Mouse (Mus musculus) stomach, postnatal 0 days (tissue): ENCODE data around the gene Acer3. TPM values are rescaled to one million over a fixed set of nuclear protein-coding genes. Genes with fewer than 3 reads are reported as not detected.
A peak's percentile ranks its signal among the peaks of the same experiment; 100 is the strongest.

Experiments used
- ATAC-seq: fragments of 200-750 bp; cut with Nextera tagmentation; 2 replicates; pipeline ENCODE4 v1.8.0; 2017; ENCODE audit not compliant: low FRiP score, low TSS enrichment
- DNase-seq: peaks from one replicate; pipeline ENCODE4 v3.0.0-alpha.2; 2016; ENCODE audit warnings: low spot score
- H3K27ac ChIP-seq: fragments of 300-500 bp; sonication (generic); replicated peaks from 2 replicates; pipeline ENCODE4 v1.5.1; 2014; ENCODE audit warnings: mild to moderate bottlenecking, control low read depth
- H3K27me3 ChIP-seq: fragments of 300-500 bp; sonication (generic); 2 replicates; pipeline ENCODE4 v1.6.1; 2014; ENCODE audit warnings: low read length; ENCODE audit not compliant: control insufficient read depth, insufficient read depth
- H3K36me3 ChIP-seq: fragments of 300-500 bp; sonication (generic); 2 replicates; pipeline ENCODE4 v1.6.1; 2014; ENCODE audit warnings: low read length, mixed read lengths; ENCODE audit not compliant: control insufficient read depth, insufficient read depth
- H3K4me1 ChIP-seq: fragments of 300-500 bp; sonication (generic); replicated peaks from 2 replicates; pipeline ENCODE4 v1.6.1; 2014; ENCODE audit warnings: antibody characterized with exemption; ENCODE audit not compliant: control insufficient read depth, insufficient read depth
- H3K4me2 ChIP-seq: fragments of 300-500 bp; sonication (generic); replicated peaks from 2 replicates; pipeline ENCODE4 v1.6.1; 2014; ENCODE audit warnings: low read depth, mild to moderate bottlenecking, control low read depth, moderate library complexity
- H3K4me3 ChIP-seq: fragments of 300-500 bp; sonication (generic); 2 replicates; pipeline ENCODE4 v1.5.1; 2014; ENCODE audit warnings: low read depth, low read length, control low read depth
- H3K9ac ChIP-seq: fragments of 300-500 bp; sonication (generic); 2 replicates; pipeline ENCODE4 v1.6.1; 2014; ENCODE audit warnings: mild to moderate bottlenecking, low read length, control low read depth, mixed read lengths
- H3K9me3 ChIP-seq: fragments of 300-500 bp; sonication (generic); 2 replicates; pipeline ENCODE4 v1.6.1; 2016; ENCODE audit warnings: low read length; ENCODE audit not compliant: control insufficient read depth
- CTCF ChIP-seq: IDR thresholded peaks from 2 replicates; pipeline ENCODE4 v1.5.1; 2016; ENCODE audit warnings: antibody characterized with exemption, low read depth, mild to moderate bottlenecking, moderate library complexity
- EP300 ChIP-seq: optimal IDR thresholded peaks from 2 replicates; pipeline ENCODE3; 2016; ENCODE audit warnings: antibody characterized with exemption
- WGBS: fragments of 180-500 bp; shearing (Covaris S2); extraction: QIAGEN DNeasy Blood & Tissue Kit; methylation state at CpG from one replicate; pipeline ENCODE4 v1.1.7; 2014; 5-methylcytosine and 5-hydroxymethylcytosine counted together
- polyA plus RNA-seq: library from polyadenylated mRNA; unstranded; fragments of >200 nt; fragmentation: Nextera tagmentation; extraction: Ambion mirVana; gene quantifications from 2 replicates; pipeline ENCODE4 v1.2.1, GENCODE M21; 2015

The Acer3 gene
- polyA plus RNA-seq, 1 experiment from 2014 or later, result 37.7 TPM

DNA sequence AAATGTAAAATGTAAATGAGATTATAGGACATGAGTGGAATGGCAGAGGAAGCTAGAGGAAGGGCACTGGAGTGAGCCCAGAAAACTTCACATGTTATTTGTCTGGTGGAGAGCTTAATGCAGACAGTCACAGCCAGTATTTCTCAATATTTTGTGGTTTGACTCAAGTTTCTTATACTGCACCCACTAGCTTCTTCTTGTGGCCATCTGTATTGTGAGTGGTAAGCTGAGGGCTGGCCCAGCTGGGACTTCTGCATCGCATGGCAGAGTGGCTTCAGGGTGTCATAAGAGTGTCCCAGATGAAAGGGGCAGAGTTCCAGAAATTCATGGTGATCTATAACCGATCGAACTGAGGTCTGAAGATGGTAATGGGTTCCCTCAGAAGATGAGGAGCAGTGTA is 120.6 kb downstream of the Acer3 start:
- H3K4me1 ChIP-seq, result no peaks in the 10 kb centered on the region
- no peaks in the 10 kb centered on the region for H3K9me3 ChIP-seq
- 91% methylated on average over 3 of the region's 3 CpGs for WGBS
- no peak for ATAC-seq
- DNase-seq, result no peak
- no peak overlapping the region for H3K4me3 ChIP-seq
- TF ChIP-seq EP300 (no peak), CTCF (no peak)
- no peaks in the 10 kb centered on the region for H3K27me3 ChIP-seq
- no peak overlapping the region for H3K4me2 ChIP-seq
- no peak overlapping the region for H3K27ac ChIP-seq
- H3K9ac ChIP-seq, result no peak overlapping the region
- no peaks in the 10 kb centered on the region for H3K36me3 ChIP-seq

DNA sequence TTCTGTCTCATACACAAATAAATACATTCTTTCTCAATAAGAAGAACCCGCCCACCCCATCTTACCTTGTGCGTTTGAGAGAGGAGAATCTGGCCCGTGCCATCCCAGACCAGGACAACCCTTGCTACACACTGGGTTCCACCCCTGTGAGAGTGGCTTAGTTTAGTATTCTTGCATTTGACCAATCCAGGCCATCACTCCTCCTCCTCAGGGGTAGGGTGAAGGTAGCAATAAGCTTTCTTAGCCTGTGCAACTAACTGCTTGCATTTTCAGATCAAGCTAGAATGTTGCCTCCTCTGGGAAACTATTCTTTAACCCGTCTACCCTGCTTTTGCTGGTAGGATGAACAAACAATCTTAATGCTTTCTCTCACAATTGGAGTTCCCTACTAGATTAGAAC is 121.6 kb downstream of the Acer3 start, which contains the start of gene B3gnt6:
Gene B3gnt6 (minus strand): TSS at position 101 of the 400 bp plus-strand sequence.
- Histone ChIP-seq H3K4me2 (no peak within 1 kb of the TSS), H3K9me3 (no peaks in the 10 kb centered on the region), H3K27ac (no peak within 1 kb of the TSS), H3K9ac (no peak within 1 kb of the TSS), H3K36me3 (no peaks in the 10 kb centered on the region), H3K4me3 (no peak within 1 kb of the TSS), H3K4me1 (no peaks in the 10 kb centered on the region), H3K27me3 (0 out of 2 replicates have a peak, but pooled peaks cover 1% of the 10 kb centered on the region)
- DNase-seq (no peak), ATAC-seq (no peak)
- WGBS, result 83% methylated on average over 4 of the region's 4 CpGs
- no peak for TF ChIP-seq EP300
- TF ChIP-seq CTCF, result no peak

DNA sequence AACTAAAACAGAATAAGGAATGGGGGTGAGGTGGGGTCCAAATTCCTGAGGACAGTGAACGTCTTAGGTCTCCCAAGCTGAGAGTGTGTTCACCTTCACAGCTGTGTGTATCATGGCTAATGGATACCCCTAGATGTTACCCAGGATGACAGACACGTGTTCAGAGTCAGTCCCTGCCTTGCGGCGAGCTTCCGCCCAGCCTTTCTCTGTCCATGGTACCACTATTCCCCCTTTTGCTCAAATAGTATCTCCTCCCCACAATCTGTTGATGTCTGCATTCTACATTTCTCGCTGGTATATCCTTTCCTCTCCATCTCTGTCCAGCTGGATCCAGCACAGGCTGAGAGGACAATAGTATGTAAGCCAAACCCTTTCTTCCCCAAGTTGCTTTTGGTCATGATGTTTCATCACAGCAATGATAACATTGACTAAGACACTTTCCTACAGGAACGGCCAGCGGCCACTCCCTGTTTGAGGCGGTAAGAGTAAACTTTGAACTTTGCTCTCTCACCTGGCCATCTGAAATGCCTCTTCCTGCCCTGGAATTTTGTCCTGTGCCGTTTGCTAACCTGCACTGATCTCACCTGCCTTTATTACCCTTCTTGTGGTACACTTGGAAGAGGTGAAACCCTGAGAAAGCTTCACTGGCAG is 125.7 kb downstream of the Acer3 start:
- Histone ChIP-seq H3K9ac (no peak overlapping the region), H3K27ac (no peak overlapping the region), H3K4me1 (peaks cover 4% of the 10 kb centered on the region), H3K27me3 (peaks cover 22% of the 10 kb centered on the region; the same call in 1 of the 2 replicates), H3K36me3 (no peaks in the 10 kb centered on the region), H3K4me3 (no peak overlapping the region), H3K9me3 (no peaks in the 10 kb centered on the region), H3K4me2 (no peak overlapping the region)
- TF ChIP-seq EP300 (no peak), CTCF (no peak)
- ATAC-seq (no peak), DNase-seq (no peak)
- 30% methylated on average over 10 of the region's 10 CpGs for WGBS

DNA sequence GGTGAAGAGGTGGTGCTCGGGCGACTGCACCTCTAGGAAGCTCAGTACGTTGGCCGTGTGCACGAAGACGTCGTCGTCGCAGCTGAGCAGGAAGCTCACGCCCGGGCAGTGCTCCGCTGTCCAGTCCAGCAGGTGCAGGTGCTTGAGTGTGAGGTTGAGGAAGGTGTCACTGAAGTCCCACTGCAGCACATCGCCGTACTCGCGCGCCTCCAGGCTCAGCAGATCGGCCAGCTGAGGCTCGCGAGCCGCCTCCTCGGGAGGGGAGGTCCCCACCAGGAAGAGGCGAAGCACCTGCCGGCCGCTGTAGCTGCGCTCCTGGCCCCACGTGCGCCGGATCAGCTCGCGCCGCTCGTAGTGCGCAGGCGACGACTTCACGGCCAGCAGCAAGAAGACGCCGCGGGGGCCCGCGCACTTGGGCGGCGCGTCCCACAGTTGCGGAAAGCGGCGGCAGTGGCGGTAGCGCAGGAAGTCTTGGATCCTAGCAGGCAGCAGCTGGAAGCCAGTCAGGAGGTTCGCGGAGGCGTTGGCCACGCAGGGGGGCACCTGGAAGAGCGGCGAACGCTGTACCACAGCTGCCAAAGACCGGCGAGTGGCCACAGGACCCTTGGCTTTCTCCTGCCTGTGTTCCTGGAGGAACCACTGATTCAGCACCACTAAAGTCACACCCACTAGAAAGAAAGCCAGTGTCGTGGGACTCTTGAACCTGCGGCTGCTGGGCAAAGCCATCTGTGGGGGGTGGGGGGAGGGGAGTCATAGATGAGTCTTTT is 126.8 kb downstream of the Acer3 start:
- ATAC-seq (peak; percentile 59), DNase-seq (peak; percentile 57)
- Histone ChIP-seq H3K27me3 (peaks cover 22% of the 10 kb centered on the region; the same call in 1 of the 2 replicates), H3K9me3 (no peaks in the 10 kb centered on the region), H3K9ac (no peak overlapping the region), H3K27ac (no peak overlapping the region), H3K4me1 (peaks cover 4% of the 10 kb centered on the region), H3K36me3 (no peaks in the 10 kb centered on the region), H3K4me2 (peak overlapping the region; percentile 56), H3K4me3 (peak overlapping the region; percentile 35)
- TF ChIP-seq CTCF, result no peak
- 2% methylated on average over 61 of the region's 61 CpGs for WGBS

DNA sequence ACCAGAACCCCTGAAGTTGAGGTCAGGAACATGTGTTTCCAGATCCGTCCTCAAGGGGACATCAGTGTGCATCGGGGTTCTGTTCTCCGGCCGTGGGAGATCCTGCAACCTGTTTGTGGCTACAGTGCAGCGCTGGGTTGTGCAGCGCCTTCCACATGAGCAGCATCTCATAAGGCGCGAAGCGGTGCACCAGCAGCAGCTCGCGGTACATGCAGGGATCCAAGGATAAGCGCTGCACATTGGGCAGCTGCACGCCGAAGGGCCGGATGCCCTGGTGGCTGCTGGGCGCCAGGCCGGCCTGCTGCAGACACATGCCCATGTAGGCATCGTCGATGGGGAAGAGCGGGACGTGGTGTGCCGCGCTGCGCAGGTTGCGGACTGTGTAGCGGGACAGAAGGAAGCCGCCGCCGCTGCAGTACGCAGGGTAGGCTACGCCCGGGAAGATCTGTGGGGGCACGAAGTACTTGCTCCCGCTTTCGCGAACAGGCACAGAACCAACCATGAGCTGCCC is 127.4 kb downstream of the Acer3 start:
- WGBS, result 7% methylated on average over 36 of the region's 36 CpGs

More for the DNA sequence above, 127.4 kb downstream of the Acer3 start:
- Histone ChIP-seq H3K27ac (no peak overlapping the region), H3K4me2 (peak overlapping the region; percentile 56), H3K36me3 (no peaks in the 10 kb centered on the region), H3K27me3 (peaks cover 22% of the 10 kb centered on the region; the same call in 1 of the 2 replicates), H3K4me1 (peaks cover 4% of the 10 kb centered on the region), H3K9me3 (no peaks in the 10 kb centered on the region), H3K4me3 (peak overlapping the region; percentile 35), H3K9ac (no peak overlapping the region)
- TF ChIP-seq CTCF, result peak; percentile 66
- TF ChIP-seq EP300, result no peak
- ATAC-seq (peak; percentile 47), DNase-seq (peak; percentile 44)
